Mouse (Mus musculus): ENCODE measurements around the gene Tmem39a. TPM values are rescaled to one million over a fixed set of nuclear protein-coding genes. Genes with fewer than 3 reads are reported as not detected.
A peak's percentile ranks its signal among the peaks of the same experiment; 100 is the strongest.

The Tmem39a gene
- polyA plus RNA-seq, 1 experiment from 2014 or later, result 45.9 TPM

GRCm38 (mm10) chr16:38585186-38585585 lies 26.7 kb downstream of the Tmem39a start:
- no peak for TF ChIP-seq CTCF (IDR thresholded peaks at IDR 0.05)
- TF ChIP-seq EP300 (IDR thresholded peaks at IDR 0.05), result no peak
- no peak overlapping the region for H3K9ac ChIP-seq (replicated peaks; ENCODE audit: low read depth)
- H3K4me2 ChIP-seq (replicated peaks; ENCODE audit: low read depth, low read length), result no peak overlapping the region
- ATAC-seq, result no peak
- no peaks in the 10 kb centered on the region for H3K4me1 ChIP-seq (ENCODE audit: insufficient read depth, low read depth, low read length)
- no peak overlapping the region for H3K27ac ChIP-seq (ENCODE audit: low read length)
- DNase-seq (ENCODE audit: low spot score), result no peak
- no peaks in the 10 kb centered on the region for H3K27me3 ChIP-seq (replicated peaks; ENCODE audit: insufficient read depth, low read length)
- peaks cover 37% of the 10 kb centered on the region for H3K36me3 ChIP-seq (ENCODE audit: insufficient read depth, low read length)
- H3K9me3 ChIP-seq (ENCODE audit: low read length), result no peaks in the 10 kb centered on the region
- 84% methylated on average over 5 of the region's 5 CpGs for WGBS
- no peak overlapping the region for H3K4me3 ChIP-seq (ENCODE audit: low read depth, low read length)

- Histone ChIP-seq H3K9ac (replicated peaks; ENCODE audit: low read depth) (no peak overlapping the region), H3K9me3 (ENCODE audit: low read length) (no peaks in the 10 kb centered on the region), H3K4me3 (ENCODE audit: low read depth, low read length) (no peak overlapping the region), H3K4me1 (ENCODE audit: insufficient read depth, low read depth, low read length) (no peaks in the 10 kb centered on the region), H3K27ac (ENCODE audit: low read length) (no peak overlapping the region), H3K4me2 (replicated peaks; ENCODE audit: low read depth, low read length) (no peak overlapping the region), H3K27me3 (replicated peaks; ENCODE audit: insufficient read depth, low read length) (no peaks in the 10 kb centered on the region), H3K36me3 (ENCODE audit: insufficient read depth, low read length) (peaks cover 37% of the 10 kb centered on the region)
- WGBS, result 90% methylated on average over 5 of the region's 5 CpGs
- TF ChIP-seq CTCF (IDR thresholded peaks at IDR 0.05), result no peak
- no peak for TF ChIP-seq EP300 (IDR thresholded peaks at IDR 0.05)
- no peak for DNase-seq (ENCODE audit: low spot score)
- ATAC-seq, result no peak
Measured at GRCm38 (mm10) chr16:38587163-38587562, 28.7 kb downstream of the Tmem39a start.

GRCm38 (mm10) chr16:38587572-38587971 lies 29.1 kb downstream of the Tmem39a start:
- H3K4me2 ChIP-seq (replicated peaks; ENCODE audit: low read depth, low read length), result no peak overlapping the region
- H3K4me1 ChIP-seq (ENCODE audit: insufficient read depth, low read depth, low read length), result no peaks in the 10 kb centered on the region
- no peak overlapping the region for H3K4me3 ChIP-seq (ENCODE audit: low read depth, low read length)
- H3K27ac ChIP-seq (ENCODE audit: low read length), result no peak overlapping the region
- DNase-seq (ENCODE audit: low spot score) (no peak), ATAC-seq (no peak)
- peaks cover 37% of the 10 kb centered on the region for H3K36me3 ChIP-seq (ENCODE audit: insufficient read depth, low read length)
- no peaks in the 10 kb centered on the region for H3K27me3 ChIP-seq (replicated peaks; ENCODE audit: insufficient read depth, low read length)
- H3K9me3 ChIP-seq (ENCODE audit: low read length), result no peaks in the 10 kb centered on the region
- WGBS, result 92% methylated on average over 4 of the region's 4 CpGs
- TF ChIP-seq EP300 (IDR thresholded peaks at IDR 0.05) (no peak), CTCF (IDR thresholded peaks at IDR 0.05) (no peak)
- no peak overlapping the region for H3K9ac ChIP-seq (replicated peaks; ENCODE audit: low read depth)

- H3K27ac ChIP-seq (ENCODE audit: low read length), result no peak overlapping the region
- ATAC-seq (no peak), DNase-seq (ENCODE audit: low spot score) (no peak)
- H3K4me1 ChIP-seq (ENCODE audit: insufficient read depth, low read depth, low read length), result no peaks in the 10 kb centered on the region
- H3K4me3 ChIP-seq (ENCODE audit: low read depth, low read length), result no peak overlapping the region
- H3K27me3 ChIP-seq (replicated peaks; ENCODE audit: insufficient read depth, low read length), result no peaks in the 10 kb centered on the region
- no peaks in the 10 kb centered on the region for H3K9me3 ChIP-seq (ENCODE audit: low read length)
- H3K9ac ChIP-seq (replicated peaks; ENCODE audit: low read depth), result no peak overlapping the region
- TF ChIP-seq CTCF (IDR thresholded peaks at IDR 0.05) (peak; percentile 26; the same call in 1 of the 2 replicates), EP300 (IDR thresholded peaks at IDR 0.05) (no peak)
- H3K36me3 ChIP-seq (ENCODE audit: insufficient read depth, low read length), result peaks cover 16% of the 10 kb centered on the region; the same call in 1 of the 2 replicates
- 70% methylated on average over 3 of the region's 3 CpGs for WGBS
- no peak overlapping the region for H3K4me2 ChIP-seq (replicated peaks; ENCODE audit: low read depth, low read length)
Measured at GRCm38 (mm10) chr16:38591506-38591905, 33.0 kb downstream of the Tmem39a start.

GRCm38 (mm10) chr16:38592026-38592678 lies 33.7 kb downstream of the Tmem39a start:
- 82% methylated on average over 12 of the region's 12 CpGs for WGBS
- H3K27me3 ChIP-seq (replicated peaks; ENCODE audit: insufficient read depth, low read length), result no peaks in the 10 kb centered on the region
- H3K4me2 ChIP-seq (replicated peaks; ENCODE audit: low read depth, low read length), result no peak overlapping the region
- no peak for TF ChIP-seq EP300 (IDR thresholded peaks at IDR 0.05)
- no peak for TF ChIP-seq CTCF (IDR thresholded peaks at IDR 0.05)
- no peaks in the 10 kb centered on the region for H3K4me1 ChIP-seq (ENCODE audit: insufficient read depth, low read depth, low read length)
- DNase-seq (ENCODE audit: low spot score) (no peak), ATAC-seq (no peak)
- H3K4me3 ChIP-seq (ENCODE audit: low read depth, low read length), result no peak overlapping the region
- H3K27ac ChIP-seq (ENCODE audit: low read length), result no peak overlapping the region
- H3K36me3 ChIP-seq (ENCODE audit: insufficient read depth, low read length), result peaks cover 14% of the 10 kb centered on the region; the same call in 1 of the 2 replicates
- H3K9me3 ChIP-seq (ENCODE audit: low read length), result no peaks in the 10 kb centered on the region
- no peak overlapping the region for H3K9ac ChIP-seq (replicated peaks; ENCODE audit: low read depth)

GRCm38 (mm10) chr16:38592946-38593345 lies 34.4 kb downstream of the Tmem39a start:
- Histone ChIP-seq H3K4me1 (ENCODE audit: insufficient read depth, low read depth, low read length) (no peaks in the 10 kb centered on the region), H3K27me3 (replicated peaks; ENCODE audit: insufficient read depth, low read length) (no peaks in the 10 kb centered on the region), H3K4me3 (ENCODE audit: low read depth, low read length) (no peak overlapping the region), H3K27ac (ENCODE audit: low read length) (no peak overlapping the region), H3K9me3 (ENCODE audit: low read length) (no peaks in the 10 kb centered on the region), H3K9ac (replicated peaks; ENCODE audit: low read depth) (no peak overlapping the region), H3K4me2 (replicated peaks; ENCODE audit: low read depth, low read length) (no peak overlapping the region), H3K36me3 (ENCODE audit: insufficient read depth, low read length) (peaks cover 9% of the 10 kb centered on the region; the same call in 1 of the 2 replicates)
- TF ChIP-seq CTCF (IDR thresholded peaks at IDR 0.05) (no peak), EP300 (IDR thresholded peaks at IDR 0.05) (no peak)
- DNase-seq (ENCODE audit: low spot score), result no peak
- no peak for ATAC-seq
- 92% methylated on average over 4 of the region's 4 CpGs for WGBS

Measured in lung, postnatal 0 days (tissue).